Mouse (Mus musculus): ENCODE data around the gene Tnik.

The Tnik gene

DNA sequence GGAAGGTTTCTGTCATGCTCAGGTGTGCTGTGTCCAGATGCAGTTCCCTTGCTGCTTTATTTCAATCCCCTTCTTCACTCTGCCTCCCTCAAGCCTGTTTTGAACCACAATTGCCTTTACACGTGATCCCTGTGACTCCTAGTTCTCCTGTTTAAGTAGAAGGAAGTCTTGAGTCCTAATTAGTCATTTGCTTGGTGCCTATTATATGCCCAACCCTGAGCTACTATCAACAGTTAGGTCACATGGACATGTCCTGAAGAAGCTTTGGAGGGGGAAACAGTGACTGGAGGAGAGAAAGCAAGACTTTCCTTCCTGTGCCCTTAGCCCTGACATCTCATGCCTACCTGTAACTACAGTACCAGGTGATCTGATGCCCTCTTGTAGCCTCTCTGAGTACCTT, 210.4 kb downstream of the Tnik start:
- no peak for DNase-seq (ENCODE audit: low spot score)

DNA sequence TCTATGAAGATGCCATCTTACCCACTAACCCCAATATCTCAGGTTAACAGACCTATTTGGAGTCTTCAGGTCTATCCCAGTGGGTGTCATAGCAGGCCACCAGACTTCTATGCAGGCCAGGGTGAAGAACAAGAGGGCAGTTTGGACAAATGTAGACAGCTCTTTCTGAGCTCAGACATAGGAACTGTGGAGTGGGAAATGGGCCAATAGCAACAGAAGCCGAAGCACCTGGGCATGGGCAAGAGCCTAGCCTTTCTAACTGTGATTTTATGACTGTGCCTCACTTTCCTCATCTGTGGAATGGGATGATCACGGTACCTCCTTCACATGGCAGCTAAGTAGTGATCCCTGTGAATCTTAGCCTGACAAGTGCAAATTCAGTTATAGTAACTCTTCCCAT, 214.4 kb downstream of the Tnik start:
- DNase-seq (ENCODE audit: low spot score), result no peak

DNA sequence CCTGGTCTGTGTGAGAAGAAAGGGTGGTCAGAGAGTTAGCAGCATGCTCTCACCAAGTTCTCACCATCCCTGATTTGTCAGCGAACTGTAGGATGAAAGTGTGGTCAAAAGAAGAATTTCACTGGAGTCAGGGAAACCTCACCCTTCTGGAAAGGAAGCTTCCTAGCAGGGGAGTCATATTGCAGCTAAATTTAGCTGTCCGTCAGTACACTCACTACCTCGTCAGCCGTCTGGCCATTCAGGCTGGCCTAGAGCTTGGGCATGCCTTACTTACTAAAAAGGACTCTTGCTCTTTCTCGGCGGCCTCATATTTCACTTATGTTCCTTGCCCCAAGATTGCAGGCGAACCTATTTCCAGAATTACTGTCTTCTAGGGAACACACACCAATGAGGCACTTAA, 222.7 kb downstream of the Tnik start:
- no peak for DNase-seq (ENCODE audit: low spot score)

DNA sequence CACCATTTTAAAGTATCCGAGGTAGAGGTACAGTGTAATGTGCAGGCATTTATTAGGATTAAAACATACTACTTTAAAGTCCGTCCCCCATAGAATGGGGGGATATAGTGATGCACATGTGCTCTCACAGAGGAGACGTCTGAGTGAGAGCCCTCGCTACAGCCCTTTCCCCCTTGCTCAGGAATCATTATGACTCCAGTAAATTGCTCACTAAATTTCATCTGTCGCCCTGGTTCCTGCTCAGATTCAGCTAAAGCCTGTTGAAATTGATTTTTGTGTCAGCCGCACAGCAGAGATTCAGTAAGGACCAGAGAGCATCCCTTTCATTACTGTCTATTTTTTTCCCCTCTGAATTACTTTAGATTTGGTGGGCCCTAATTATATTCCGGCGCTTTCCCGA, 224.4 kb downstream of the Tnik start:
- DNase-seq (ENCODE audit: low spot score), result no peak

DNA sequence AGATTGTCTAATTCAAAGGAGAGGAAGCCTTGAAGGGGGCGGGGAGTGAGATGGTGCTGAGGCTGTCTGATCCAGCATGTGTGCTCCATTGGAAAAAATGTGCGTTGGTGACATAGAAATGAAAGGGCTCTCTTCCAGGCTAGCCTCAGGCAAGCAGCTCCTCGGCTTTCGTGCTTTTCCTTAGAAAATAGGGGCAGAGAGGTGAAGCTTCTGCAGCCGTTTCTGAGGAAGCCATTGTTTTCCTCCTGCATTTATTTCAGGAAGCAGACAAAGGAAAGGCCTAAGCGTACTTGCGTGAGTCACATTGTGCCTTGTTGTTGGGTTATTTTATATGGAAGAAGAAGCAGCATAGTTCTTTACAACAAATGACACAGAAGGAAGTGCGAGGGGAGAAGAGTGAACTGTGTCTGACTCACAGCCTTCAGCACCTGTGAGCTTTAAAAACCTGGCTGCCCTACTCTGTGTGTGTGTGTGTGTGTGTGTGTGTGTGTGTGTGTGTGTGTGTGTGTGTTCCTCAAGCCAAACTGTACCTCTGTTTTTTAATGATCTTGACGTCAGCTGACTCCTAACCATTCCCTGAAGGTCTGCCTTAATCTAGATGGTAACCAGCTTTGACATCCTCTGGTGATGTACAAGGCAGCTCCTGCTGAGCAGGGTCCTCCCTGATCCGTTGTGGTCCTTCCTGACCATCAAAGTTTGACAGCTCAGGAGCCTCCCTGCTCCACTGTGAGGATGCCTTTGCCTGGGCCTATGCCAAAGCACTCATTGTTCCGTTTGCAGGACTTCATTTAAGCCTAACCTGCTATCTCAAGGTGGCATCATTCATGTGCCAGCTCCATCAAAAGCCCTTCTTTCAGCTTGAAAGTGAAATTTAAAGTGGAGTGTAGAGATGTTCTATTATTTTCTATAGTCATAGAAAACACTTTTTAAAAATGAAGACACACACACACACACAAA, 228.3 kb downstream of the Tnik start:
- no peak for DNase-seq (ENCODE audit: low spot score)

DNA sequence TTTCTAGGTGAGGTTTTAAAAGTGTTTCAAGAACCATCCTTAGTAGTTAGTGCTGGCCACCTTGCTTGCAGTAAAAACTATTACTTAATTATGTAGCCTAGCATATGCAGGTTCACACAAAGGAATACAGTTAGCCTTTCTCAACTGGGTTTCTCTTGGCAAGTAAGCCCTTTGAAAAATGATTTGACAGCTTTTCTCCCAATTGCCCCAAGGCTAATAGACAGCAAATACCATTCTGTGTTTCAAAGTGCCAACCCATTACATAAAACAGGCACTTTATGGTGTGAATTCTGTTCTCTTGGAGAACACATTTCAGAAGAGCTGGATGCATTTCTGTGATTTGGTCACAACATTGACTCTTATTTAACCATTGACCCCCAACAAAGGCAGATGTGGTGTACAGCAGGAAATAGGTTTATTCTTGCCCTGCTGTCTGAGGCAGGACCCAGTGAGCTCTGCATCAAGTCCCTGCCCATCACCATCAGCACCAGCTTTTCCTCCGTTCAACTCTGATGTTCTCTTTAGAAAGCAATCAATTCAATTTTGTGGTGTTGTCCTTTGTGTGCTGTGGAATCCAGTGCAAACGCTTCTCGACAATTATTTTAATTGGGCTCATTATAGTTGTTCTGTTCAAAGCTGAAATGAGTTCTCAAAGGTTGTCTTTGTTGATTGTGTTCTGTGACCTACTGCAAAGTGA, 233.9 kb downstream of the Tnik start:
- no peak for DNase-seq (ENCODE audit: low spot score)

DNA sequence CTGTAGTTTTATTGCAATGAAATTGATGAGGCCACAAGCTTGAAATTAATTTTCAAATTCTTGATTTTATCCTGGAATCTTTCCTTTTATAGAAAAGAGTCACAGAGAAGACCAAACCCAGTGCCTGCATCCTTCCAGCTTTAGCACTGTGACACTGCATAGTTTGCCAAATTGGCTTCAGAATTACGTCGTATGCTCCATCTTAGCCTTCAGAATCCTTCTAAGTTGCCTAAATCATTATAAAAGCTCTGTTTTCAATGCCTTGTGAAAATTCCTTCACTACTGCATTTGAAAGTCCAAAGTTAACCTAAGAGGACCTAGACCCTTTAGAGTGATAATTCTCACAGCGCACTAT, 234.5 kb downstream of the Tnik start:
- no peak for DNase-seq (ENCODE audit: low spot score)

DNA sequence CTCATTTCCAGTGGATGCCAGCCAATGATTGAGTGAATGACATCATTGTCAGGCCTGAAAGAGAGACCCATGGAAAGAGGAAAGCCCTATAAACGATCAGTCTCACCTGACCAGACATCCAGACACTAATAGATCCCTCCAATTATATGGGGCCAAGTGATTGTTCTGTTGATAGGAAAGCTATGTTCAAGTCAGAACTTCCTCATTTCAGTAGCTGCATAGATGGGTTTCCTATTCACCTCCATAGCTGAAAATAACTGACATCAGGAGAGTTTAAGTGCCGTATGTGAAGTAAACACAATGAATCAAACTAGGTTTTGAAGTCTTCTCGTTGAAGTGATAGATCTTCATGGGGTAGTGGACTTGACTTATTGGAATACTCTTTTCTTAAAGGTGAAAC, 239.7 kb downstream of the Tnik start:
- DNase-seq (ENCODE audit: low spot score), result no peak

DNA sequence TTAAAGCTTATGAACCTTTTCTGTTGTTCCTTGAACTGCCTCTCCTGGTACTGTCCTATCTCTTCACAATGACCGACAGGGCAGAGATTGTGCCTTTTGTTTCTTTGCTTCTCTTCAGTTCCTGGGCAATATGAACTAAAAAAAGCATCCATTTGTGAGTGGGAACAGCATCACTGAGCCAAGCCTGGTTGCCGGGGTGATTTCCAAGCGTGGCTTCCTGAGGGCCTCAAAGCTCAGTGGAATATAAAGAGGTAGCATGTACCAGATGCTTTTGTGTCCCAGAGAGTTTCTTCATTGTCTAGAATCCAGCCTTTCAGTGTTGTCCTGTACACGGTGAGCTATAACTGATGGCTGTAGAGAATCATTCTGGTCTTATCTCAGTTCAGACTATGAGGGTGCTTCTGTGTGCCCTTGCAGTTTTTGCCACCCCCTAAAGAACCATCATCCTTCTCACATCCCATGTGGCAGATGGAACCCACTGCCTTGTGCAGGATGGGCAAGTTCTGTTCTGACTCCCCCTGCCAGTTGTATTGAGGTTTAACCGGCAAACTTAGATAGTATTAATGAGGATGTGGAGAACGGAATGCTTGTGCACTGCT, 246.4 kb downstream of the Tnik start:
- no peak for DNase-seq (ENCODE audit: low spot score)

DNA sequence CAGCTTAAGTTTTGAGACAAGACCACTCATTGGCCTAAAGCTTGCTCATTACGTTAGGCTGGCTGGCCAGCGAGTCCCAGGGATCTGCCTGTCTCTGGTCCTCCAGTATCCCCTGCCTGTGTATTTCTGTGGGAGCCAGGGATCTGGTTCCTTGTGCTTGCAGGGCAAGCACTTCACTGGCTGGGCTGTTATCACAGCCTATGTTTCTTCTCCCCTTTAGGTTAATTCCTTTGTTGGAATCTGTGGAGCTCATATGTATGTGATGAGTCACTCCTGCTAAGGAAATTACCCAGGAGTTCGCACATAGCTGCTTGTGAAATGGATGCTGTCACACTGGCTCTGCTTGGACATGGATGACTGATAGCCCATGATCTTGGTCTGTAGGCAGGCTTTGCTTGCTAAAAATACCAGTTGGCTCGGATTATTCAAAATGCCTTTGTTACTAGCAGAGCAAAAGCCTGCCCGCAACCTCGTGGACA, 260.0 kb downstream of the Tnik start:
- DNase-seq (ENCODE audit: low spot score), result no peak

DNA sequence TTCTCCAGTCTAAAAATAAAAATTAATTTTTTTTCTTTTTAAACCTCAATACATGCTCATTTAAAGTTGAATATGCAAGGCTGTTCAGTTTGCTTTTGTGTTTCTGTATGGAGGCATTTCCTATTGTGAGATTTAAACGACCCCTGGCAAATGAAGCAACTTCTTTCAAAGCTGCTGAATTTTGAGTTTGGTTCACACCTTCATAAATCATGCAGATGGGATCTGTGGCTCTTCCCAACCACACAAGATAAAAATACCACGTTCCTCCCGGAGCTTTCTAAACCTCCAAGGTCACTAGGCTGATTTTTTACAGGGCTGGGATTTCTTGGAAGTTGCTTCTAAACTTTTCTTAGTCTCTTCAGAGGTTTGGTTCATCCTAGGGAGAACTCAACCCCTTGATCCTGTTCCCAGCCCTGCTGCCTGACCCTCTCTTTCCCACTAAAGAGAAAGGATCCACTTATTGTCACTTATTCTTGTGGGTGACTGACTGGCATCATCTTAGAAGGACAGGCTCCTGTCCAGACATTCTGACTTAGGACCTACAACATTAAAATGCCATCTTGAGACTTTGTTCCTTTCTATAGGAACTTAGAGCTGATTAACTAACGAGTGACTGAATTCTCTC, 260.6 kb downstream of the Tnik start:
- DNase-seq (ENCODE audit: low spot score), result no peak

DNA sequence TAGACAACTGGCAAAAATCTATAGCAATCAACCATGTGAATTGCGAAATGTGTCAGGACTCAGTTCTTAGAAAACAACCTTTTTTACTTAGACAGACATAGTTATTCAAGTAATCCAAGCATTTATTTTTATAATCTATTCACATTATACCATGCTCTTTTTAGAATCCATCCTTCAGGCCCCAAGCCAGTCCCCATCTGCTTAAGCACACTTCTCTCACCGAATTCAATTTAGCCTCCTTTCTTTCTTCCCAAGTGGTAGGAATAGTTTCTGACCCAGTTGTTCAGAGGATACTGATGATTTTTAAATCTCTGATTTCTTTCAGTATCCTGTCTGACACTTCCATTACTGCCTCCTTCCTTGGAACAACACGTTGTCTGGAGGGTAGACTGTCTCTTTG, 261.5 kb downstream of the Tnik start:
- no peak for DNase-seq (ENCODE audit: low spot score)

DNA sequence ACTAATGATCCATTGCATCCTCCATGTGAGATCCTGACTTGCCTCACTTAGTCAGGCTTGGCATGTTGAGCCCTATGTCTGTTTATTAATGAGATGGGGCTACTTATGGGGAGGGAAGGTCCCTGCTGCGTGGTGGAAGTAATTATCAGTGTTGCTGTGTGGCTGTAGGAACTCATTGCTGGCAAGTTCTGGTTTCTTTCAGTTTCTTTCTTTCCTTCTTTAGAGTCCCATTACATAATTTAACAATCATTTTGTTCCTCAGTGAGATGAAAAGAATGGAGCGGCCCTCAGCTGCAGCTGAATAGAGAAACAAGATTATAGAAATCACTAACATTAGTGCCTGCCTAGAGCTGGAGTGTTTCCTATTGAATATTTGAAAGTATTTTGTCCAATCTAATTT, 263.7 kb downstream of the Tnik start:
- DNase-seq (ENCODE audit: low spot score), result no peak

DNA sequence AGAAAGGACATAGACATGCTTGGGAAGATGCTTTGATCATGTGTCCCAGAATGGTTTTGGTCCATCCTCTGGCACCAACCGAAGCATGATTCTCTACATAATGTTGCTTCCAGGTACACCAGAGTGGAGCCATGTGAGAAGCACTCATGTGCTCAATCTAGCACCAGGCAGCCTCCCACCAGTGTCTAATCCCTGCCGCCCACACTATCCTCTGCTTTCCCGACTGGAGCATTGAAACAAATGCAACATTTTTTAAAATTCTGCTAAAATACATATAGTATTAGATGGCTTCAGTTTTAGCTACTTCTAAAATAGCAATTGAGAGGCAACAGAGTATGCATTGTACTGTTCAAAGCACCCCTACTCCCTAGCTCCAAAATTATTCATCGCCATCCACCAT, 264.2 kb downstream of the Tnik start:
- no peak for DNase-seq (ENCODE audit: low spot score)

DNA sequence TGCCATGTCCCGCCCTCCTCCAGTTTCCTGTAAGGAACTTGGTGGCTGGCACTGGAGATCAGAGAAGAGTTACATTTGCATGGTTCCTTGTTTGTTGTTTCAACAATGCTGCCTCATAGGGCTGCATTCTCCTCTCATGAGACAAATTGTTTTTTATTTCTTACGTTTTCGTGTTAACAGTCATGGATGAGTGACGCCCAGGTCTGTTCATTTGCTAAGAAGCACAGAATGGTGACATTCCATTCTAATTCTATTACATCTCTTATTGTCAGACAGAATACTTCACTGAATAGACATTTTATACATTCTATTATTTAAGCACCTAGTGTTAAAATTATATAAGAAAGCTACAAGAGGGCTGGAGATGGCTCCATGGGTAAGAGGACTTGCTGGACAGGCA, 266.5 kb downstream of the Tnik start:
- no peak for DNase-seq (ENCODE audit: low spot score)

DNA sequence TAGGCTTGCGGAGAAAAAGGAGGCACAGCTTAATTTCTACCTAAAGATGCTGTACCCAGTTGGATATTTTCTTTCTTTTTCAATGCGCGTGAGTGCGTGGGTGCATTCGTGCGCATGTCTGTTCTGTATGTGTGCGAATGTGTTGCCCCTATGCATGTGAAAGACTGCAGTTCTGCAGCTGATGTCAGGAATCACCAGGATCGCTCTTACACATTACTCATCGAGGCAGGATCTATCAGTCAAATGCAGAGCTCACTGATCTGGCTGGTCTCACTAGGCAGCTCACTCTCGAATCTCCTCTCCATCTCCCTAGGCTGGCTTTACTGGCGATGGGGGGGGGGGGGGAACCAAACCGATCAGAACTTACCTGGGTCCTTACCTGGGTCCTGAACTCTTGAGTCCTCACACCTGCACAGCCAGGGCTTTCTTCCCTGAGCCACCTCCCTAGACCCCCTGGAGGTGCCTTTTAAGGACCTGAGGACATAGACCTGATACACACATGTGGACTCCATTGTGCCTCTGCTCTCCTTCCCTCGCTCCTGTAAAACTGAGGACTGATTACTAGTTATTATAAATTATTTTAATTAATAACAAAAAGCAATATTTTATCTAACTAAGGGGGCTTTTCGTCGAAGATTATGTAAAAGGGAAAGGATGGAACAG, 268.4 kb downstream of the Tnik start:
- DNase-seq (ENCODE audit: low spot score), result no peak

DNA sequence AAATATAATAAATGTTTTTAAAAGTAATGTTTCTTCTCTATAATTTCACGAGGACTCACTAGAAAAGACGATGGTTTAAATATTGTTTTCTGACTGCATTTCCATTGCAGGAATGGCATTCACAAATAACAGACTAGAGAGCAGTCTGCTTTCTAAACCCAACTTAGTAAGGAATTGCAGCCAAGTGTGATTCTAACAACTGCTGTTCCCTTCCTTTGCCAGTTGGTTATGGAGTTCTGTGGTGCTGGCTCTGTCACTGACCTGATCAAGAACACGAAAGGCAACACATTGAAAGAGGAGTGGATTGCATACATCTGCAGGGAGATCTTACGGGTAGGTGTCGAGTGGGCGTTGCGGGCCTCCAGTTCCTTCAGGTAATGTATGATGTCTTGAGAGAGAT, 269.7 kb downstream of the Tnik start:
- DNase-seq (ENCODE audit: low spot score), result no peak

DNA sequence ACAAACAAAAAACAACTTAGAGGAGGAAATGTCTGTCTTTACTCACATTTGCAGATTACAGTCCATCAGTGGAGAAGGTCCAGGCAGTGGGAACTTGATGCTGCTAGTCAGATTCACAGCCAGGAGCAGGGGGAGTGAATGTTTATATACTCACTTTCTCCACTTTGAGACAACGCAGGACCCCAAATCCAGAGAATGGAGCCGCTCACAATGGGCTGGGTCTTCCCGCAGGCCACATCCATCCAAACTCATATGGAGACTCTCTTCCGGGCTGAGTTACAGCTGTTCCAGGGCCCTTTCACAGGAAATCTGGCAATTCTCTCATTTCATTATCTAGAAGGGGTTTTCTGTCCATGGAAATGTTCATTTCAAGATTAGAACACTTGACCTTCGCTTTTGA, 277.1 kb downstream of the Tnik start:
- no peak for DNase-seq (ENCODE audit: low spot score)

DNA sequence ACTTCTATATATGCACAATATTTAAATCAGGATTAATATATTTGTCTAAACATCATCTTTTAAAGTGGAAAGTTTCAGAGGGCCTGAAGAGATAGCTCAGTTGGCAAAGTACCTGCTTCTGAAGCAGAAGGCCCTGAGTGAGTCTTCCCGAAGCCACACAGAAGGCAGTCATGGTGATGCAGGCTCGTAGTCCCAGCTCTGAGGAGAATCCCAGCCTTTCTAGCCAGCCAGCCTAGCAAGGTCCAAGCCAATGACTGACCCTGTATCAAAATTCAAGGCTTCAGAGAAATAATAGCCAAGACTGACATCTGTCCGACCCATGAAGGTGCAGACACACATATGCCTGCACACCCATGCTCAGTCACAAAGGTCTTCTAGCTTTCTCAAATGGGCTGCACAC, 279.9 kb downstream of the Tnik start:
- no peak for DNase-seq (ENCODE audit: low spot score)

DNA sequence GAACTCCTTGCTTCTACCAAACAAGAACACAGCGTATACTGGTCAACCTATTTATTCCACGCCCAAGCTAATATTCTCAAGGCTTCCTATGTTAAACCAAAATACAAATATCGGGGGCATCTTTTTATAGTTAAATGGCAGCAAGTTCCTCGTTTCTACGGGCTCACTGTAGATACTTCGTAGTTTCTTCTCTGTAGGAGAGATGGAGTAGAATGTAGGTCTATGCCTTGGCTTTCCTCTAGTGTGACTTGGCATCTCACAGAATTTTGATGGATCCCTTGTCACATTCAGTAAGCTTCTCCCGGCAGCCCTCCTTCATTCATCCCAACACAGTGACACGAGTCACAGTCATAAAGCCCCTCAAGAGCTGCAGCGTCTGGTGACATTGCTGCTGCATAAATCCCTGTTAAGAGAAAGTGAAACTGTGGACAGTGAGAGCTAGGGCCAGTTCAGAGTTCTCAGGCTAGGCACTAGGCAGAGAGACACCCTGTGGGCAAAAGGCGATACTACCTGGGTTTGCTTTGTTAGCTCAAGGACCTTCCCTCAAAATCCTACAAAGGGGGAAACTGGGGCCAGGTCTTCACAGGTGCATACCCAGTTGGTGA, 280.5 kb downstream of the Tnik start:
- peak; percentile 26 for DNase-seq (ENCODE audit: low spot score)

DNA sequence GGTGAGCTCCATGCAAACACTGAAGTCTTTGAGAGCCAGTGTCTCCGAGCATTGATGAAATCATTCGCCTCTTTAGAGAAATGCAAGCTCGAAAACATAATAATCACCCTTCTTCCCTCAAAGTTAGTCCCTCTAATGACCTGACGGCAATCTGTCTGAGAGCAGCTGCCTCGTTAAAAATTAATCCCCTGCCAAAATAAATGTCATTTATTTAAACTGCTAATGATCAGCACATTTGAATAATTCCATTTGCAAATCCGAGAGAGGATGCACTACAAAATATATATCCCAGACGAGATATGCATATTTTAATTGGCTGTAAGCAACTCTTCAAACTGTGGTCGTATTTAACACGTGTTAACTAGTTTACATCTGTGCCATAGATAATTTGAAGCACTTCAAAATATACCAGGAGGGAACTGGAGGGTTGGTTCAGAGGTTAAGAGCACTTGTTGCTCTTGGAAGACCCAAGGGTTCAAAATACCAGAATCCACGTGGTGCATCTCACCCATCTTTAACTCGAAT, 281.4 kb downstream of the Tnik start:
- no peak for DNase-seq (ENCODE audit: low spot score)

All from urinary bladder, postnatal 14 days (tissue).